Mouse (Mus musculus) gastrocnemius, postnatal 14 days (tissue): ENCODE measurements around the gene Lypd5. TPM values are rescaled to one million over a fixed set of nuclear protein-coding genes. Genes with fewer than 3 reads are reported as not detected.
"Not testable (repeated sequence)": the region's sequence is repeated elsewhere in the genome, so short reads cannot be mapped to it uniquely, and the experiment has no call there.

Experiments used
- DNase-seq: peaks from one replicate; pipeline ENCODE4 v3.0.0; 2021; ENCODE audit warnings: mixed read lengths
- intact Hi-C: fragments of 180-260 bp; cut with DNase I; formaldehyde crosslinking; loops from one replicate; pipeline ENCODE4 v1.15.1; 2025; ENCODE audit warnings: low total_unique reads
- microRNA-seq, 2 experiments: library from miRNA; unstranded; fragments of <30 nt; microRNA quantifications; one replicate each; pipeline ENCODE4 v1.2.0; 2021
- total RNA-seq, 2 experiments: library from RNA; stranded (reverse); gene quantifications; 2 replicates each; pipeline ENCODE4 v1.2.3; 2021

The Lypd5 gene
- total RNA-seq, 2 experiments from 2014 or later = not detected

DNA sequence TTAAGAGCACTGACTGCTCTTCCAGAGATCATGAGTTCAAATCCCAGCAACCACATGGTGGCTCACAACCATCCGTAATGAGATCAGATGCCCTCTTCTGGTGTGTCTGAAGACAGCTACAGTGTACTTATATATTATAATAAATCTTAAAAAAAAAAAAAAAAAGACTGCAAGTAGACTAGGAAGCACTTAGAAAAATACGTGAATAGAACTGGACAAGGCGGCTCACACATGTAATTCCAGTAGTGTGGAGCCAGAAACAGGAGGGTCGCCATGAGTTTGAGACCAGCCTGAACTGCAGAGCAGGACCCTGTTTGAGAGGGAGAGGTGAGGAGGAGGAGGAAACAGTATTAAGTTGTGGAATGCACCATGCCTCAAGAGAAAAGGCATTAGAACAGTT, 51.5 kb downstream of the Lypd5 start:
- DNase-seq, intact Hi-C loops: not testable (repeated sequence)

DNA sequence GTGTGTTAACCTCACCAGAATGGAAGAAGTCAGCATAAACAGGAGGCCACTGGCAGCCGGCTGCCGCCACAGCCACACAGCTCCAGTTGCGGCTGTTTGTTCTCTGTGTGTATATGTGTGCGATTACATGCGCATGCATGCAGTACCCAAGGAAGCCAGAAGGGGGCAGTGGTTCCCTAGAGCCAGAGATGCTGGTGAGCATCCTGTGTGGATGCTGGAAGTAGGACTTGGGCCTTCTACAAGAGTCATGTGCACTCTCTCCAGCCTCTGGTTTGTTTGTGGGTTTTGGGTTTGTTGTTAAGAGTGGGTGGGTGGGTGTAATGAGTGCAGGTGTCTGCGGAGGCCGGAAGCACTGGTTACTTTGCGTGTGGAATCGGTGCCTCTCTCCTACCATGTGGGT, 53.9 kb downstream of the Lypd5 start:
- intact Hi-C loops = no loop called here

More for the DNA sequence above, 53.9 kb downstream of the Lypd5 start:
- no peak for DNase-seq

Small RNAs within 50 kb of the gene (microRNA-seq; reads per million reads assigned to microRNA genes)
- 0 reads per million in 2 experiments for gene Gm27592

Other genes with a start within 250 kb of the Lypd5 start
- 1 to 10 TPM; 2.7 to 3.5 TPM for gene Zfp112, start 236.9 kb upstream of the Lypd5 start, total RNA-seq
- 1 to 10 TPM; 3.8 to 4.0 TPM for gene Zfp235, start 215.0 kb upstream of the Lypd5 start, total RNA-seq
- under 1 TPM in 1 of 2 experiments, not detected in 1; 0.51 TPM for gene Zfp114, start 174.1 kb upstream of the Lypd5 start, total RNA-seq
- gene Zfp111, start 137.8 kb upstream of the Lypd5 start, total RNA-seq = 1 to 10 TPM; 3.6 to 4.7 TPM
- 1 to 10 TPM; 1.5 to 1.7 TPM for gene Zfp109, start 111.6 kb upstream of the Lypd5 start, total RNA-seq
- gene Zfp108, start 94.4 kb upstream of the Lypd5 start, total RNA-seq = 1 to 10 TPM; 1.4 TPM
- 1 to 10 TPM; 3.0 to 3.7 TPM for gene Zfp93, start 78.8 kb upstream of the Lypd5 start, total RNA-seq
- 1 to 10 TPM; 2.6 to 3.8 TPM for gene Zfp61, start 48.0 kb upstream of the Lypd5 start, total RNA-seq
- 1 to 10 TPM; 1.7 to 2.4 TPM for gene Zfp94, start 32.5 kb upstream of the Lypd5 start, total RNA-seq
- not detected for gene Tescl, start 15.3 kb upstream of the Lypd5 start, total RNA-seq
- gene Kcnn4, start 21.1 kb downstream of the Lypd5 start, total RNA-seq = under 1 TPM; 0.29 to 0.33 TPM
- gene Smg9, start 50.4 kb downstream of the Lypd5 start, total RNA-seq = 1 to 10 TPM; 9.2 to 9.5 TPM
- gene Irgc1, start 103.1 kb downstream of the Lypd5 start, total RNA-seq = under 1 TPM in 1 of 2 experiments, not detected in 1; 0.12 TPM
- 1 to 10 TPM in 1 of 2 experiments, under 1 TPM in 1; 0.84 to 1.2 TPM for gene Plaur, start 113.3 kb downstream of the Lypd5 start, total RNA-seq
- gene Cadm4, start 132.8 kb downstream of the Lypd5 start, total RNA-seq = 10 to 100 TPM in 1 of 2 experiments, 1 to 10 TPM in 1; 5.3 to 17.7 TPM
- 1 to 10 TPM; 6.4 to 8.3 TPM for gene Zfp428, start 157.8 kb downstream of the Lypd5 start, total RNA-seq
- not detected for gene AC161166.1, start 163.3 kb downstream of the Lypd5 start, total RNA-seq
- 10 to 100 TPM; 10.5 to 12.8 TPM for gene Irgq, start 181.5 kb downstream of the Lypd5 start, total RNA-seq
- gene Pinlyp, start 196.9 kb downstream of the Lypd5 start, total RNA-seq = not detected
- 10 to 100 TPM; 16.5 to 18.5 TPM for gene Xrcc1, start 197.1 kb downstream of the Lypd5 start, total RNA-seq
- 10 to 100 TPM; 12.0 to 15.3 TPM for gene Ethe1, start 238.3 kb downstream of the Lypd5 start, total RNA-seq
- gene Zfp575, start 238.4 kb downstream of the Lypd5 start, total RNA-seq = under 1 TPM; 0.38 to 0.45 TPM